Mouse (Mus musculus): ENCODE measurements around the gene Gm13212.
"Not testable (repeated sequence)": the region's sequence is repeated elsewhere in the genome, so short reads cannot be mapped to it uniquely, and the experiment has no call there.

- not testable (repeated sequence) for TF ChIP-seq GATA1 (IDR thresholded peaks at IDR 0.05; ENCODE audit: borderline replicate concordance, low read length); FLI1 (IDR thresholded peaks at IDR 0.05; ENCODE audit: low read length)
These were observed 8.3 kb upstream of the Gm13212 start for GRCm38 (mm10) chr4:145576623-145577022.

Data from megakaryocyte, embryonic 14.5 days (primary cell).